ENCODE assay signal across 8 mouse cellular contexts in genomic region chr11:85644027-85644747, GRCm38 (mm10).
A peak's percentile ranks its signal among the peaks of the same experiment; 100 is the strongest.
DNase-seq lines count a peak whose midpoint lies in the region; ATAC-seq and TF ChIP-seq lines count a peak whose summit lies in the region.
"Had no signal": no experiment of that assay in that cellular context is flagged by ENCODE, and none has a peak within 500 bp of the region (broad histone marks: within the 10 kb centered on the region; RNA-seq: fewer than 3 reads in every experiment).

No protein-coding gene starts in this region.

- intact Hi-C loops in gastrocnemius, postnatal 36 days (cut with DNase I) = no loop called here

- TF ChIP-seq POLR2A in lung, adult 2 months (IDR thresholded peaks at IDR 0.05; ENCODE audit: borderline replicate concordance, extremely low read depth, low read depth, low read length) = no peak

- DNase-seq in lung, embryonic 14.5 days = peak; percentile 73
- no peak for DNase-seq in lung, adult 2 months
- peak; percentile 39 for DNase-seq in heart, postnatal 0 days (ENCODE audit: low spot score)
- no peak for DNase-seq in gastrocnemius, postnatal 36 days
- no peak for DNase-seq in cerebellum, adult 9-10 months
- DNase-seq: spleen, adult 18-20 months had no signal

- peak overlapping the region; percentile 85 for H3K27ac ChIP-seq in lung, embryonic 14.5 days (ENCODE audit: low read depth)
- H3K27ac ChIP-seq in embryonic facial prominence, embryonic 12.5 days = peak overlapping the region; percentile 67
- peak overlapping the region; percentile 52 for H3K27ac ChIP-seq in heart, postnatal 0 days (ENCODE audit: low read depth)
- 0 out of 2 replicates have a peak overlapping the region, but pooled peaks have one; percentile 43 for H3K27ac ChIP-seq in liver, embryonic 15.5 days (replicated peaks)

- H3K27me3 ChIP-seq in lung, embryonic 14.5 days (ENCODE audit: insufficient read depth, low read length) = no peaks in the 10 kb centered on the region
- H3K27me3 ChIP-seq in embryonic facial prominence, embryonic 12.5 days = no peaks in the 10 kb centered on the region
- no peaks in the 10 kb centered on the region for H3K27me3 ChIP-seq in heart, postnatal 0 days (ENCODE audit: control insufficient read depth, insufficient read depth, low read length)
- H3K27me3 ChIP-seq in liver, embryonic 15.5 days = no peaks in the 10 kb centered on the region

- no peak for TF ChIP-seq CTCF in lung, embryonic 14.5 days (IDR thresholded peaks at IDR 0.05; ENCODE audit: low read depth)
- no peak for TF ChIP-seq CTCF in lung, adult 2 months (IDR thresholded peaks at IDR 0.05; ENCODE audit: insufficient read depth, low read length)
- no peak for TF ChIP-seq CTCF in heart, postnatal 0 days (IDR thresholded peaks at IDR 0.05; ENCODE audit: low read depth)

- no peaks in the 10 kb centered on the region for H3K36me3 ChIP-seq in lung, embryonic 14.5 days (ENCODE audit: insufficient read depth)
- no peaks in the 10 kb centered on the region for H3K36me3 ChIP-seq in embryonic facial prominence, embryonic 12.5 days
- no peaks in the 10 kb centered on the region for H3K36me3 ChIP-seq in heart, postnatal 0 days (replicated peaks; ENCODE audit: control insufficient read depth, insufficient read depth, low read length)
- H3K36me3 ChIP-seq in liver, embryonic 15.5 days (replicated peaks) = no peaks in the 10 kb centered on the region

- peaks cover 32% of the 10 kb centered on the region for H3K4me1 ChIP-seq in lung, embryonic 14.5 days (ENCODE audit: insufficient read depth)
- H3K4me1 ChIP-seq in lung, adult 2 months (ENCODE audit: control insufficient read depth, insufficient read depth, low read length) = no peaks in the 10 kb centered on the region; the same call in 1 of the 2 replicates
- peaks cover 51% of the 10 kb centered on the region for H3K4me1 ChIP-seq in embryonic facial prominence, embryonic 12.5 days
- peaks cover 4% of the 10 kb centered on the region; the same call in 1 of the 2 replicates for H3K4me1 ChIP-seq in heart, postnatal 0 days (ENCODE audit: control insufficient read depth, insufficient read depth)
- H3K4me1 ChIP-seq in liver, embryonic 15.5 days (replicated peaks) = peaks cover 23% of the 10 kb centered on the region

- H3K4me2 ChIP-seq in lung, embryonic 14.5 days = peak overlapping the region; percentile 37
- H3K4me2 ChIP-seq in embryonic facial prominence, embryonic 12.5 days (replicated peaks) = peak overlapping the region; percentile 21
- H3K4me2 ChIP-seq in heart, postnatal 0 days (ENCODE audit: low read depth, low read length) = peak overlapping the region; percentile 30; the same call in 1 of the 2 replicates
- peak overlapping the region; percentile 50 for H3K4me2 ChIP-seq in liver, embryonic 15.5 days

- H3K9ac ChIP-seq in lung, embryonic 14.5 days = peak overlapping the region; percentile 10; the same call in 1 of the 2 replicates
- H3K9ac ChIP-seq in embryonic facial prominence, embryonic 12.5 days = no peak overlapping the region
- H3K9ac ChIP-seq in heart, postnatal 0 days (replicated peaks; ENCODE audit: low read depth, low read length) = no peak overlapping the region
- 0 out of 2 replicates have a peak overlapping the region, but pooled peaks have one; percentile 0 for H3K9ac ChIP-seq in liver, embryonic 15.5 days

- no peaks in the 10 kb centered on the region for H3K9me3 ChIP-seq in lung, embryonic 14.5 days (ENCODE audit: low read depth, low read length)
- H3K9me3 ChIP-seq in embryonic facial prominence, embryonic 12.5 days = no peaks in the 10 kb centered on the region
- no peaks in the 10 kb centered on the region for H3K9me3 ChIP-seq in heart, postnatal 0 days (replicated peaks; ENCODE audit: control insufficient read depth, low read length)
- H3K9me3 ChIP-seq in liver, embryonic 15.5 days (replicated peaks) = no peaks in the 10 kb centered on the region

- ATAC-seq in lung, embryonic 14.5 days (ENCODE audit: insufficient read depth) = peak; percentile 65; the same call in 1 of the 2 replicates
- no peak for ATAC-seq in embryonic facial prominence, embryonic 12.5 days (ENCODE audit: insufficient number of reproducible peaks, insufficient read depth, low FRiP score, low TSS enrichment)
- ATAC-seq in heart, postnatal 0 days (ENCODE audit: insufficient read depth, low read depth) = 0 out of 2 replicates have a peak, but pooled peaks have one; percentile 33
- peak; percentile 81 for ATAC-seq in liver, embryonic 15.5 days (ENCODE audit: insufficient read depth)

- 28% methylated on average over 12 of the region's 12 CpGs for WGBS in lung, embryonic 14.5 days
- WGBS in lung, adult 2 months = 59% methylated on average over 12 of the region's 12 CpGs
- 45% methylated on average over 12 of the region's 12 CpGs for WGBS in embryonic facial prominence, embryonic 12.5 days
- 41% methylated on average over 12 of the region's 12 CpGs for WGBS in heart, postnatal 0 days
- 23% methylated on average over 12 of the region's 12 CpGs for WGBS in liver, embryonic 15.5 days (ENCODE audit: insufficient replicate concordance)

- H3K4me3 ChIP-seq in lung, embryonic 14.5 days (ENCODE audit: low read depth, low read length) = no peak overlapping the region
- H3K4me3 ChIP-seq in lung, adult 2 months (replicated peaks; ENCODE audit: extremely low read depth, low read depth, low read length) = no peak overlapping the region
- H3K4me3 ChIP-seq in embryonic facial prominence, embryonic 12.5 days = no peak overlapping the region
- no peak overlapping the region for H3K4me3 ChIP-seq in heart, postnatal 0 days (ENCODE audit: low read depth, low read length)
- no peak overlapping the region; the same call in 1 of the 2 replicates for H3K4me3 ChIP-seq in liver, embryonic 15.5 days (replicated peaks)

- no peak for TF ChIP-seq EP300 in heart, postnatal 0 days (IDR thresholded peaks at IDR 0.05; ENCODE audit: low read depth)

Comparison
In these comparisons a context has a peak if more than half of its experiments do, and no peak if none do; other contexts are left out.
1. DNase-seq: peak in lung, embryonic 14.5 days (single experiment) and heart, postnatal 0 days (single experiment); none in lung, adult 2 months (single experiment), gastrocnemius, postnatal 36 days (0 of 2) and cerebellum, adult 9-10 months (single experiment).
2. H3K9ac ChIP-seq: peak in lung, embryonic 14.5 days (single experiment) and liver, embryonic 15.5 days (single experiment); none in embryonic facial prominence, embryonic 12.5 days (single experiment) and heart, postnatal 0 days (single experiment).
3. Peak in every context shown above with its lines, with median percentiles within 50 percentile points of each other: H3K27ac ChIP-seq and H3K4me2 ChIP-seq.